Mouse (Mus musculus) retina, postnatal 1 day (tissue): ENCODE measurements at regions not wholly inside any gene's neighbourhood (a gene's known extent, or its start where the extent isn't known, plus 50 kb on each side); places are given as distances from the start of the nearest gene placed in this dataset.
"Not testable (repeated sequence)": the region's sequence is repeated elsewhere in the genome, so short reads cannot be mapped to it uniquely, and the experiment has no call there.

Experiments
- DNase-seq: peaks from one replicate; pipeline ENCODE4 v3.0.0-alpha.2; 2012

- no peak for DNase-seq
Observed at GRCm38 (mm10) chr9:82484341-82484740, 345.0 kb upstream of the Irak1bp1 start.

DNA sequence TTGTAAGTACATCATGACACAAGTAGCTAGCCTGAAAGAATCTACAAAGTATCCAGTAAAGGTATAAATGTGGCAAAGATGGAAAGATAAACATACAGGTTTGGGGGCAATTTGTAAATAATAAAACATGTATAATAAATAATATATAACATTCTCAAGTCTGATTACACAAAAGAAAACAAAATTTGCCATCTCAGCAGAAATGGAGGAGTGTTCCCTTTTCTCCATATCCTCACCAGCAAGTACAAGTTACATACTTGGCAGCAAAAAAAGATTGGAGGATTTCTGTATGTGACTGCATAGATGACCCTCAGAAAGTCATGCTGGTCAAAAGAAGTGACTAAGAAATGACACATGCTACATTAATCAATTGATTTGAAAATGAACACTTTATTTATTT is 335.9 kb upstream of the Irak1bp1 start:
- no peak for DNase-seq

- peak; percentile 67 for DNase-seq
Observed at GRCm38 (mm10) chr9:82510014-82510413, 319.3 kb upstream of the Irak1bp1 start.

- DNase-seq, result no peak
Observed at GRCm38 (mm10) chr9:82518993-82519392, 310.3 kb upstream of the Irak1bp1 start.

DNA sequence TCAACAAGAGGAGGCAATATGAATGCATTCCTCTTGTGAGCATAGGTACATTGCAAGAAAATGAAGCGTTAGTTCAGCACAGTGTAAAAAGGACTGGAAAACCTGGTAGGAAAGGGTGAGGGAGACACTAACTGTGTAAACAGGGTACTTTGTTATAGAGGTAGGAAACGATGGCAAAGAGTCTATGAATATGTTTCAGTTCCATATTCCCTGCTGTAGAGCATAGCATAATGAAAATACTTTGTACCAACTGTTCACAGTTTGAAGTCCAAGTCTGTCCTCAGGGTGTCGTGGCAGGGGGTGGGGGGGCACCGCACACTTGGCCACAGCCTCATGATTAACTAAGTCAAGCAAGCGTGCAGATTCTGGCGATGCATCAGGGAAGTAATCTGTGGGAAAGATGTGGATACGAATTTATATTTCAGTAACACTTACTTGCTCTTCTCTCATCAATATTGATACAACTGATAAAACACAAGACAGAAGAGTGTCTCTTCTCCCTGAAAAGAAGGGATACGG is 301.4 kb upstream of the Irak1bp1 start:
- DNase-seq, result no peak

DNA sequence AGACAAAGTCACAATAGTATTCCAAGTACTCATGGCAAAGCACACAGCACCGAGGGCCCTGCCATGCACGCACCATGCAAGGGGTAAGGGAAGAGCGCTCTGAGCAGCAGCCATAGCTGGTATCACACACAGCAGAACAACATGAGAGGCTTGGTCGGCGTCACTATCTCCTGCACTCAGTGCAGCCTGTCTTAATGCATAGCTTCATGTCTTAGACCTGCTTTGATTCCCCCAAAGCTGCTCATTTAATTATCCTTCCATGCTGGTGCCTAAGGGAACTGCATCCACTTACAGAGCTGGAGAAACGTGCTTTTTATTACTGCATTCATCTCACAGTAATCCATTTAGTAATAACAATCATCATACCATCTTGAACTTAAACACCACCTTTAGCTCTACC is 276.6 kb upstream of the Irak1bp1 start:
- DNase-seq, result no peak

GRCm38 (mm10) chr9:82553213-82553612 is 276.1 kb upstream of the Irak1bp1 start:
- no peak for DNase-seq

DNA sequence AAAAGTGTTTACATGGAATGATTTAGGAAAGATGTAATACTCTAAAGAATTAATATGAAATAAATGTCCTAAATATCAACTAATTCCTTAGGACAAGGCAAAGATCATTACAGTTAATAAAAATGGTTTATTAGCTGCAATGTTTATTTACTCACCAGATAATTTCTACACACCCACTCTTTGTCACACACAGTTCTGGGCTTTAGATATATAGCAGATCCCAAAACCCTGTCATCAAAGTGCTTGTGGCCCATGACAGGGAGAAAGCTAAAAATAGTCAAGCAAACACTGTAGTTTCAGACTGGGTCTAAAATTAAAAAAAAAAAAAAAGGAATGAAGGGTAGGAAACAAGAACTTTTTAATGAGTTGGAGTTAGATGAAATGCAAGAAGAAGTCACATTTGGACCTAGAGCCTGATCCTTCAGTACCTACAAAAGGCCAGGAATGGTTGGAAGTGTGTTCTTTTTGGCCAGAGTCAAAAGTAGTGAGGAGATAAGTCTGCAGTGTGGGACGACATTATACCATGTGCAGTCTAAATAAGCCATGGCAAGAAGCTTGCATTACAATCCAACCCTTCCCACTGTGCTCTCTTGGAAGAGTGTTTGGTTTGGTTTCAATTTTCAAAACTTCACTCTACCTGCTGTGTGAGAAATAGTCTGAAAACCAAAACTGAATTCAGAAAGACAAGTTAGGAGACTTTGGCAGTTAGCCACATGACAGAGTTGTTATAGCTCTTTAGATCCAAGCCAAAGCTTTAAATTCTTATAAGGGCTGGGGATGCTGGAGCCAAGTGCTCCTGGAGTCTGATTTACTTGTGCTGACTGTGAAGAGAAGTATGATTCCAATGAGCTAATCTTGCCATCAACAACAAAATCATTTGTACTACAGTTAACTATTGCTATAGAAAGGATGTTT is 266.5 kb upstream of the Irak1bp1 start:
- no peak for DNase-seq

- no peak for DNase-seq
Observed at GRCm38 (mm10) chr9:82581373-82582018, 247.8 kb upstream of the Irak1bp1 start.

GRCm38 (mm10) chr9:82609111-82609510 is 220.2 kb upstream of the Irak1bp1 start:
- peak; percentile 31 for DNase-seq

DNA sequence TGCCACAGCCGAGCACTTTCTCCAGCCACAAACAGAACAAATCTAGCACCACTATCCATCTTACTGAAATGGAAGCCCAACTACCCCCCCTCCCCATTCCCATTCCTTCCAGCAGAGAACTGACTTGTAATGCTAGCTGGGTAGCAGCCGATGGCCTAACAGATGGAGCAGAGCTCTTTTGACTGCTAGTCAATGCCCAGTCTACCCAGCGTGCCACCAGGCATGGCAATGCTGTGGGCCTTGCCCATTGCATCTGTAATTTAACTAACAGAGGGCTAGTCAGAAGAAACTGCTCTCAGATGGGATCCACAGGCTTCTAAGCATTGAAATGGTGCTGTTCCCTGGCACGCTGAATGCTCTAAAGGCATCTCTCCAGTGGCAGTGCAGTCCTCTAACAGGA is 219.4 kb upstream of the Irak1bp1 start:
- DNase-seq, result peak; percentile 5

GRCm38 (mm10) chr9:82612526-82612925 is 216.8 kb upstream of the Irak1bp1 start:
- no peak for DNase-seq

GRCm38 (mm10) chr9:82632411-82632810 is 196.9 kb upstream of the Irak1bp1 start:
- DNase-seq, result no peak

DNA sequence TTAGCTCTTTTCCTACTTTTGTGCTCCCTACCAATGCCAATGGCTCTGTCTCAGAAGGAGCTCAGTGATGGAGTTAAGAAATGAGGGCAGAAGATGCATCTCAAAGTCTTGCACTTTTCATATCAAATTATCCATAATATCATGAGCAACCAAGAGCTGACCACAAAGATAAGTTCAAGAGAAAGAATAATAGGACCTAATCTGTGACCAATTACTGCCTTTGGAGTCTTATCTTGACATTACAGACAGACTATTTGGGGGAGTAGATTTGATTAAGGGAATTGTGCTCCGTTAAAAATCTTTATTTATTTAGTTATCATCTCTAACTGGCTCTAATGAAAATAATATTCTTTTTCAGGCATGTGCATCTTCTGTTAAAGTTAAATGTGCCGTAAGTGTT is 189.1 kb upstream of the Irak1bp1 start:
- DNase-seq, result no peak

DNA sequence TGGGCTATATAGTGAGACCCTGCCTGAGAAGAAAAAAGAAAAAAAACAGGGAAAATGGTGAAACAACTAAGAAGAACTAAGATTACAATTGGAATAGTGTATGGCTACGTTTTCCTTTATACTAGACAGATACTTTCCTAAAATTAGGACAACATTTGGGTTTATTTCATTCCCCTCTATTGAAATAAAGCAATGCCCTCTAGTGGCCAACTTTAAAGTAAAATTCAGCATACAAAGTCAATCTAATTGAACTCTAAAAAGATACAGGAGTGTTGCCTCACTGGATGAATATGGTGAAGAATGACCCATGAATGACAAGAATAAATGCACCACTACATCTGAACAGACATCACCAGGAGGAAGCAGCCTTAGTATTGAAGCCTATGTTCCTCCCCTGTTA is 185.4 kb upstream of the Irak1bp1 start:
- peak; percentile 49 for DNase-seq

- DNase-seq, result not testable (repeated sequence)
Observed at GRCm38 (mm10) chr9:82655511-82655910, 173.8 kb upstream of the Irak1bp1 start.

GRCm38 (mm10) chr9:82682196-82682595 is 147.1 kb upstream of the Irak1bp1 start:
- DNase-seq, result peak; percentile 86

DNA sequence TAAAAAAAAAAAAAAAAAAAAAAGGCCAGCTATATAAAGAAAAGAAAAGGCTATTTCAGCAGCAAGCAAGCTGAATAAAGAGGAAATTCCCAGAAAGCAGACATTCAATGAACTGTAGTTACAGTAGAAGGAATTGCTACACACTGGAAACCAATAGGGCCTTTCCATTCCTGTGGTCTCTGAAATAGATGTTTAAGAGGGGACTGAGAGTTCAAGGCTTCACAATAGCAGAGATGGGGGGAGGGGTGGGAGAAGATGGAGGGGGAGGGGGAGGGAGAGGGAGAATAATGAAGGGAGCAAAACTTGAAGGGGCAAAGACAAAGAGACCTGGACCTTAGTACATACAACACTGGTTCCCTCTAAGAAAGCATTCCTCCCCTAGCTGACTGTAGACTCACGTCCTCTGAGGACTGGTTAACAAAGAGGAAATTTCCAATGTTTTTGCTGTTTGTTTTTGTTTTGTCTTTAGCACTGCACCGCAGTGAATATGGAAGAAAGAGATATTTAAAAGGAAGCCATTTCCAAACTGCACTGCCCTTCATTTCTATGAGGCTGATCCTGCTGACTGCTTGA is 119.8 kb upstream of the Irak1bp1 start:
- peak; percentile 17 for DNase-seq

GRCm38 (mm10) chr9:82709991-82710593 is 119.2 kb upstream of the Irak1bp1 start:
- DNase-seq, result peak; percentile 1

DNA sequence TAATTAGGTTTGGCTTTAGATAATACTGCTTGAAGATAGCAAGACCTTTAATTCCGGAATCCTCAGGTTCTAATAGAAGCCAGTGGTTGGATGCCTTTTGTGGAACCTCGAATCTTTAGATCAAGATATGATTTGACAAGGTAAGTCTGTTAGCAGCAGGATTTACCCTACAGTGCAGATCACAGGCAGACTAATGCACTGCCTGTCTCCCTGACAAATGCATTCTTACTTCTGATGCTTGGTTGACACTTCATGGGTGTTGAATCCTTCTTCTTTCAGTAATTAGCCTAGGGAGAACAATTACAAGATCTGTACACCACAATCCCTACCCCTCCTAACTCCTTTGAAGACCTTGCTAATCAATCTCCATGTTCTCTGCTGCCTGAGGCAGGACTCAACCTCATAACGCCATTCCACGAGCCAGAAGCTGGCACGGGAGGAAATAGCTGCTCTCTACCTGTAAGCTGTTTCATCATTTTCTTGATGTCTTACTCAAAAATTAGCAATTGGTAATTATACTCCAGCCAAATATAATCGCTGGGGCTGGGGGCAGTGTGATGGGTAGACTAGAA is 118.3 kb upstream of the Irak1bp1 start:
- DNase-seq, result peak; percentile 24

DNA sequence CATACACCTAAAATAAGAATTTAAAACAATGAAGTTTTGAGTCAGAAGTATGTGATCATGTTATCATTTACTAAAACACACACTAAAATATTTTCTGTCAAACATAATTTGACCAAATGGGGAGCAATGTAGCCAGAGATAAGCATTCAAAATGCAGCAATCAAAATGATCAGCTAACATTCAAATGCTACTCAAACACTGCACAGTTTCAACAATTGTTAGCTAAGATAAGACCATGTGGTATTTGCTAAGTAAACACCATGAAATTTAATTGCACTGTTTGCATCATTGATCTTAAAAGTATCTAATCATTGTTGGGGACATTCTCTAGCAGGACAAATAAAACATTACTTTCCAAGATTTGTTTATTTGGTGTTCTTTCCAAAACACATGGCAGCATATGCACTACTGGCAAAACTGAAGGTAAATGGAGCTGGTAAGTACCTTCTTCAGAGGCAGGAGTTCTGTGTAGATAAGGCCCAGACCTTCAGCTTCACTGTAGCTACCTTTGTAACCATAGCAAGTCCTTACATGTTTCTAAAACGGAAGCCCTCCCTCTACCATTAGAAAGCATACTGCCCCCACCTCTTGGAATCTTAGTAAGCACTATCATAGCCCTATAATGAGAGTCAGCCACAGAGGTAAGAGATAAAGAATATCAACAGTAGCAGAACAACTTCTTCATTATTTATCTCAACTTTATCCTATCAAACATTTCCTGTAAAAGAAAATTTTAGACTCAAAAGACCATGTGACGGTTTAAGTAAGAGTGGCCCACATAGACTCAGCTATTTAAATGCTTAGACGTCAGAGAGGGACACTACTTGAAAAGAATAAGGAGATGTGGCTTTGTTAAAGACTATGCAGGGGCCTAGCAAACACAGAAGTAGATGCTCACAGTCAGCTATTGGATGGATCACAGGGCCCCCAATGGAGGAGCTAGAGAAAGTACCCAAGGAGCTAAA is 116.3 kb upstream of the Irak1bp1 start:
- no peak for DNase-seq

DNA sequence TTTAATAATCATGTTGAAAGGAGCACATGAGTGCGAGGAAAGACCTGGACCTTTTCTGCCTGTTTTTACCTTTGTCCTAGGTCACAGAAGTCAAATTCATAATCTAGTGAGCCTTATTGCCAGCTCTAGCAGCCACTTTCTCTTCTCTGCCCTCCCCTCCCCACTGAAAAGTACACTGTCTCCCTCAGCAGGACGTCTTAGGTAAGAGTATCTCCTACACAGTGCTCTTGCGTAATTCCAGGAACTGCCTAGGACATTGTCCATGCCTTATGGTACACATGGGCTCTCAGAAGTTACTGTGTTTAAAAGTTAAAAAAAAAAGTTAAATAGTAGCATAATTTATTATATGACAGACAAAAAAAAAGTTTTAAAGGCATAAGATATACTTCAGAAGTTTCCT is 100.7 kb upstream of the Irak1bp1 start:
- no peak for DNase-seq
